Mouse (Mus musculus): ENCODE measurements around the gene Obsl1. TPM values are rescaled to one million over a fixed set of nuclear protein-coding genes. Genes with fewer than 3 reads are reported as not detected.

Obsl1 gene
- polyA plus RNA-seq, 1 experiment from 2014 or later, result 25.8 TPM

DNA sequence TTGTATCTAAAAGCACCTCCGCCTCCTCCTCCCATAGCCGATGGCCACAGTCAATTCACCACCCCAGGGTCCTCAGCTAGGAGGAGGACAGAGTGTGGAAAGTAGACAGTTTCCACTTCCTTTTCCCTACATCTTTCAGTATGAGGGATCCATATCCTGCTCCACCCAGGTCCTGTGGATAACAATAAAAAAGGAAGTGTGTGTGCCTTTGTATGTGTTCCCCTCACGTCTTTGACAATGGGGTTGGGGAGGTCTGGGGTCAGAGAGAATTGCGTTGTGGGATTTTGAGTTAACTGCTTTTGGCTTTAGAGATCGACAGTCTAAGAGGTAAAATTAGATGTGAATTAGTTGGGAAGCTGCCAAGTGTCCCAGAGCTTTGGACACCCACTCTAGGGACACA, 3.9 kb upstream of the Obsl1 start:
- H3K9me3 ChIP-seq (ENCODE audit: low read length), result no peaks in the 10 kb centered on the region
- peak; percentile 43 for DNase-seq (ENCODE audit: low spot score)
- H3K27ac ChIP-seq (ENCODE audit: low read length), result peak overlapping the region; percentile 27; the same call in 1 of the 2 replicates
- no peaks in the 10 kb centered on the region for H3K27me3 ChIP-seq (replicated peaks; ENCODE audit: insufficient read depth, low read length)
- TF ChIP-seq EP300 (IDR thresholded peaks at IDR 0.05), result peak; percentile 84
- TF ChIP-seq CTCF (IDR thresholded peaks at IDR 0.05), result no peak
- WGBS, result 45% methylated on average over 5 of the region's 5 CpGs
- H3K4me1 ChIP-seq (ENCODE audit: insufficient read depth, low read depth, low read length), result peaks cover 7% of the 10 kb centered on the region
- H3K4me2 ChIP-seq (replicated peaks; ENCODE audit: low read depth, low read length), result no peak overlapping the region
- no peak overlapping the region for H3K4me3 ChIP-seq (ENCODE audit: low read depth, low read length)
- H3K9ac ChIP-seq (replicated peaks; ENCODE audit: low read depth), result no peak overlapping the region
- H3K36me3 ChIP-seq (ENCODE audit: insufficient read depth, low read length), result no peaks in the 10 kb centered on the region
- ATAC-seq, result peak; percentile 27

- H3K27me3 ChIP-seq (replicated peaks; ENCODE audit: insufficient read depth, low read length), result no peaks in the 10 kb centered on the region
- no peaks in the 10 kb centered on the region for H3K36me3 ChIP-seq (ENCODE audit: insufficient read depth, low read length)
- TF ChIP-seq CTCF (IDR thresholded peaks at IDR 0.05) (no peak), EP300 (IDR thresholded peaks at IDR 0.05) (no peak)
- no peaks in the 10 kb centered on the region for H3K9me3 ChIP-seq (ENCODE audit: low read length)
- 69% methylated on average over 20 of the region's 20 CpGs for WGBS
- 0 out of 2 replicates have a peak overlapping the region, but pooled peaks have one; percentile 27 for H3K27ac ChIP-seq (ENCODE audit: low read length)
- no peak overlapping the region for H3K4me3 ChIP-seq (ENCODE audit: low read depth, low read length)
- ATAC-seq (no peak), DNase-seq (ENCODE audit: low spot score) (no peak)
- no peak overlapping the region for H3K4me2 ChIP-seq (replicated peaks; ENCODE audit: low read depth, low read length)
- H3K9ac ChIP-seq (replicated peaks; ENCODE audit: low read depth), result no peak overlapping the region
- peaks cover 7% of the 10 kb centered on the region for H3K4me1 ChIP-seq (ENCODE audit: insufficient read depth, low read depth, low read length)
Observed at GRCm38 (mm10) chr1:75509586-75509985, 3.3 kb upstream of the Obsl1 start.

GRCm38 (mm10) chr1:75507006-75507405, 754 bp upstream of the Obsl1 start, which contains the start of gene Inha:
Gene Inha, plus strand, starts transcription at chr1:75507077.
- Histone ChIP-seq H3K4me2 (replicated peaks; ENCODE audit: low read depth, low read length) (peak within 1 kb of the TSS; percentile 95), H3K36me3 (ENCODE audit: insufficient read depth, low read length) (no peaks in the 10 kb centered on the region), H3K9me3 (ENCODE audit: low read length) (no peaks in the 10 kb centered on the region), H3K27me3 (replicated peaks; ENCODE audit: insufficient read depth, low read length) (no peaks in the 10 kb centered on the region), H3K9ac (replicated peaks; ENCODE audit: low read depth) (peak within 1 kb of the TSS; percentile 85), H3K4me3 (ENCODE audit: low read depth, low read length) (peak within 1 kb of the TSS; percentile 78), H3K27ac (ENCODE audit: low read length) (peak within 1 kb of the TSS; percentile 90), H3K4me1 (ENCODE audit: insufficient read depth, low read depth, low read length) (peaks cover 7% of the 10 kb centered on the region)
- WGBS, result 54% methylated on average over 10 of the region's 10 CpGs
- no peak for ATAC-seq
- DNase-seq (ENCODE audit: low spot score), result no peak
- TF ChIP-seq EP300 (IDR thresholded peaks at IDR 0.05) (no peak), CTCF (IDR thresholded peaks at IDR 0.05) (no peak)

GRCm38 (mm10) chr1:75505159-75505955, 895 bp downstream of the Obsl1 start:
- H3K27me3 ChIP-seq (replicated peaks; ENCODE audit: insufficient read depth, low read length), result no peaks in the 10 kb centered on the region
- peak overlapping the region; percentile 85 for H3K9ac ChIP-seq (replicated peaks; ENCODE audit: low read depth)
- DNase-seq (ENCODE audit: low spot score), result peak; percentile 70
- peak; percentile 63 for ATAC-seq
- TF ChIP-seq EP300 (IDR thresholded peaks at IDR 0.05), result no peak
- peak; percentile 22 for TF ChIP-seq CTCF (IDR thresholded peaks at IDR 0.05)
- H3K27ac ChIP-seq (ENCODE audit: low read length), result peak overlapping the region; percentile 90
- H3K4me3 ChIP-seq (ENCODE audit: low read depth, low read length), result peak overlapping the region; percentile 78
- H3K9me3 ChIP-seq (ENCODE audit: low read length), result no peaks in the 10 kb centered on the region
- peaks cover 12% of the 10 kb centered on the region; the same call in 1 of the 2 replicates for H3K36me3 ChIP-seq (ENCODE audit: insufficient read depth, low read length)
- no peaks in the 10 kb centered on the region; the same call in none of the 2 replicates for H3K4me1 ChIP-seq (ENCODE audit: insufficient read depth, low read depth, low read length)
- H3K4me2 ChIP-seq (replicated peaks; ENCODE audit: low read depth, low read length), result peak overlapping the region; percentile 95
- 3% methylated on average over 77 of the region's 84 CpGs for WGBS

DNA sequence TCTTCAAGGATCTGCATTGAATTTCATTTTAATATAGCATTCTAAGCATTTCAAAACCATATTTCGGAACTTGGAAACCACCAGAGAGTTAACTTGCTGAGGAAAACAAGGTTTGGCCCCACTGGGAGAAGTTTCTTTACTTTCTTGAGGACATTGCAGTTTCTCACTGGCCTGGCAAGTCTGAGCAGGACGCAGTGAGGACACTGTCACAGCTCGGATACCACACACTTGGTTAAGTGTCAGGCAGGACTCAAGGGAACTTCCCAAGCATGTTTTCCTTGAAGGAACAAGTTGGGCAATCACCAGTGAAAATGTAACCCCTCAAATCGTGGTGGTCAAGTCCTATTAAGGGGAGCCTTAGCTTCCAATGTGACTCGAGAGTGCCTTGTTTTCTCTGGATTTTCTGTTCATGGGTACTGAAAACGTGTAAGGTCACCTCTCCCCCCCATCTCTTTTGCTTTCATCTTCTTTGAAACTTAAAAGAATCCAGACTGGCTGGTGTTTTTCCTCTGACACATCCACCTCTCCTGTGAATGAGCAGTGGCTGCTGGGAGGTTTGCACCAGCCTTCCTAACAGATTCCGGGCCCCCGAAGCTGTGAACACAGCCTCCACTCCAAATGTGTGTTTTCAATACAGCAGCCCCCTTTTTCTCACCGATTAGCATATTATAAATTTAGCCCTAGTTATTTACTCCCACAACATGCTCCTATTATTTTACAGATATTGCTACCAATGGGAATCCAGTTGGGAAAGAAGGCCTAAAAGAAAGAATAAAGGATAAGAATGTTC, 1.8 kb downstream of the Obsl1 start:
- no peak overlapping the region for H3K27ac ChIP-seq (ENCODE audit: low read length)
- no peaks in the 10 kb centered on the region for H3K27me3 ChIP-seq (replicated peaks; ENCODE audit: insufficient read depth, low read length)
- H3K4me1 ChIP-seq (ENCODE audit: insufficient read depth, low read depth, low read length), result no peaks in the 10 kb centered on the region; the same call in none of the 2 replicates
- H3K9me3 ChIP-seq (ENCODE audit: low read length), result no peaks in the 10 kb centered on the region
- 0 out of 2 replicates have a peak overlapping the region, but pooled peaks have one; percentile 85 for H3K9ac ChIP-seq (replicated peaks; ENCODE audit: low read depth)
- WGBS, result 40% methylated on average over 9 of the region's 9 CpGs
- H3K36me3 ChIP-seq (ENCODE audit: insufficient read depth, low read length), result peaks cover 21% of the 10 kb centered on the region; the same call in 1 of the 2 replicates
- TF ChIP-seq EP300 (IDR thresholded peaks at IDR 0.05) (no peak), CTCF (IDR thresholded peaks at IDR 0.05) (no peak)
- H3K4me3 ChIP-seq (ENCODE audit: low read depth, low read length), result peak overlapping the region; percentile 78
- ATAC-seq, result no peak; the same call in 1 of the 2 replicates
- peak overlapping the region; percentile 95 for H3K4me2 ChIP-seq (replicated peaks; ENCODE audit: low read depth, low read length)
- peak; percentile 80 for DNase-seq (ENCODE audit: low spot score)

DNA sequence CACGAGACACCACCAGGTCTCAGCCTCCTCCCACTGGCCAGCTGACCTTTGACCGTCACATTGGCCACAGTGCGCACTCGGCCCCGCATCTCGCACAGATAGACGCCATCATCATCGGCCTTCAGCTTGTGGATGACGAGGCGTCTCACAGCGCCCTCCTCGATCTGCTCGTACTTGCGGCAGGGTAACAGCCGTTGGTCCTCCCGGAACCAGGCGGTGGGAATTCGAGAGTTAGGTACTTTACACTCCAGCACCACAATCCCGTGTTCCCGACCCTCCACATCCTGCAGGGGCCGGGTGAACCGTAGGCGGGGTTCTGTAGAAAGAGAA, 2.6 kb downstream of the Obsl1 start:
- no peak overlapping the region for H3K27ac ChIP-seq (ENCODE audit: low read length)
- no peaks in the 10 kb centered on the region for H3K27me3 ChIP-seq (replicated peaks; ENCODE audit: insufficient read depth, low read length)
- DNase-seq (ENCODE audit: low spot score) (no peak), ATAC-seq (no peak)
- no peaks in the 10 kb centered on the region for H3K9me3 ChIP-seq (ENCODE audit: low read length)
- no peak overlapping the region for H3K9ac ChIP-seq (replicated peaks; ENCODE audit: low read depth)
- peaks cover 21% of the 10 kb centered on the region; the same call in 1 of the 2 replicates for H3K36me3 ChIP-seq (ENCODE audit: insufficient read depth, low read length)
- H3K4me1 ChIP-seq (ENCODE audit: insufficient read depth, low read depth, low read length), result no peaks in the 10 kb centered on the region; the same call in none of the 2 replicates
- H3K4me2 ChIP-seq (replicated peaks; ENCODE audit: low read depth, low read length), result peak overlapping the region; percentile 95; the same call in 1 of the 2 replicates
- TF ChIP-seq EP300 (IDR thresholded peaks at IDR 0.05) (no peak), CTCF (IDR thresholded peaks at IDR 0.05) (no peak)
- 81% methylated on average over 23 of the region's 23 CpGs for WGBS
- H3K4me3 ChIP-seq (ENCODE audit: low read depth, low read length), result no peak overlapping the region

All from lung, postnatal 0 days (tissue).